Mouse (Mus musculus): ENCODE measurements around the gene Tfr2. TPM values are rescaled to one million over a fixed set of nuclear protein-coding genes. Genes with fewer than 3 reads are reported as not detected.

Tfr2 gene
- total RNA-seq, 2 experiments from 2014 or later: not detected

GRCm38 (mm10) chr5:137574470-137574901 is 4.8 kb downstream of the Tfr2 start:
- intact Hi-C loops (cut with DNase I): no loop called here
- DNase-seq: peak in 1 of 2 experiments; percentile 22

GRCm38 (mm10) chr5:137580246-137580645 is 10.6 kb downstream of the Tfr2 start:
- intact Hi-C loops (cut with DNase I): loop anchor here (5.0 kb wide), 1 partner anchor 177 kb away; no protein-coding TSS in a partner anchor
- DNase-seq: no peak

GRCm38 (mm10) chr5:137582702-137583101 is 13.1 kb downstream of the Tfr2 start:
- intact Hi-C loops (cut with DNase I): loop anchor here (5.0 kb wide), 1 partner anchor 175 kb away; no protein-coding TSS in a partner anchor
- DNase-seq: no peak

GRCm38 (mm10) chr5:137583670-137584169 is 14.1 kb downstream of the Tfr2 start:
- no peak for DNase-seq
- intact Hi-C loops (cut with DNase I): loop anchor here (5.0 kb wide), 1 partner anchor 174 kb away; no protein-coding TSS in a partner anchor

- intact Hi-C loops (cut with DNase I): loop anchor here (5.0 kb wide), 2 partner anchors 67 to 172 kb away; no protein-coding TSS in a partner anchor
- peak; percentile 54 to 70 for DNase-seq
Observed at GRCm38 (mm10) chr5:137584976-137585375, 15.3 kb downstream of the Tfr2 start.

- DNase-seq: no peak
- intact Hi-C loops (cut with DNase I): no loop called here
Observed at GRCm38 (mm10) chr5:137590507-137590906, 20.9 kb downstream of the Tfr2 start.

- no peak for DNase-seq
- intact Hi-C loops (cut with DNase I): no loop called here
Observed at GRCm38 (mm10) chr5:137595921-137596320, 26.3 kb downstream of the Tfr2 start.

- intact Hi-C loops (cut with DNase I): no loop called here
- no peak for DNase-seq
Observed at GRCm38 (mm10) chr5:137596601-137597261, 27.1 kb downstream of the Tfr2 start.

- intact Hi-C loops (cut with DNase I): no loop called here
- DNase-seq: no peak
Observed at GRCm38 (mm10) chr5:137597625-137598024, 28.0 kb downstream of the Tfr2 start.

GRCm38 (mm10) chr5:137598100-137598826 is 28.6 kb downstream of the Tfr2 start:
- DNase-seq: no peak
- intact Hi-C loops (cut with DNase I): no loop called here

- DNase-seq: no peak
- intact Hi-C loops (cut with DNase I): no loop called here
Observed at GRCm38 (mm10) chr5:137599600-137599999, 30.0 kb downstream of the Tfr2 start.

- intact Hi-C loops (cut with DNase I): loop anchor here (2.0 kb wide), 1 partner anchor 67 kb away; the partner anchor contains the start of genes Epo and Gnb2
- DNase-seq: no peak
Observed at GRCm38 (mm10) chr5:137600281-137600618, 30.6 kb downstream of the Tfr2 start.

- intact Hi-C loops (cut with DNase I): loop anchor here (2.0 kb wide), 1 partner anchor 68 kb away; the partner anchor contains the start of genes Epo and Gnb2
- peak; percentile 94 to 97 for DNase-seq
Observed at GRCm38 (mm10) chr5:137600619-137601364, 31.2 kb downstream of the Tfr2 start, which contains the start of gene Mospd3. Gene Mospd3 (minus strand): TSS chr5:137601058.

GRCm38 (mm10) chr5:137601365-137601729 is 31.7 kb downstream of the Tfr2 start:
- intact Hi-C loops (cut with DNase I): loop anchor here (2.0 kb wide), 1 partner anchor 69 kb away; the partner anchor contains the start of genes Epo and Gnb2
- DNase-seq: no peak

GRCm38 (mm10) chr5:137607860-137608653 is 38.4 kb downstream of the Tfr2 start:
- no peak for DNase-seq
- intact Hi-C loops (cut with DNase I): no loop called here

GRCm38 (mm10) chr5:137608654-137609190 is 39.1 kb downstream of the Tfr2 start:
- no peak for DNase-seq
- intact Hi-C loops (cut with DNase I): no loop called here

GRCm38 (mm10) chr5:137609292-137609691 is 39.7 kb downstream of the Tfr2 start:
- intact Hi-C loops (cut with DNase I): no loop called here
- no peak for DNase-seq

- no peak for DNase-seq
- intact Hi-C loops (cut with DNase I): no loop called here
Observed at GRCm38 (mm10) chr5:137610056-137610455, 40.4 kb downstream of the Tfr2 start.

GRCm38 (mm10) chr5:137610548-137611244 is 41.1 kb downstream of the Tfr2 start:
- intact Hi-C loops (cut with DNase I): no loop called here
- peak; percentile 70 to 91 for DNase-seq

Measured in gastrocnemius, postnatal 36 days (tissue).